Comparison of ENCODE assay signal across 13 mouse cellular contexts in genomic region chr15:6539639-6540338, GRCm38 (mm10). TPM values are rescaled to one million over a fixed set of nuclear protein-coding genes. Genes with fewer than 3 reads are reported as not detected.
DNase-seq lines count a peak whose midpoint lies in the region; ATAC-seq lines count a peak whose summit lies in the region.
"Had no signal": no experiment of that assay in that cellular context is flagged by ENCODE, and none has a peak within 500 bp of the region (broad histone marks: within the 10 kb centered on the region; RNA-seq: fewer than 3 reads in every experiment).

No protein-coding gene starts in this region.

- peaks cover 5% of the 10 kb centered on the region for H3K4me1 ChIP-seq in liver, embryonic 16.5 days (ENCODE audit: control insufficient read depth, low read depth, low read length)
- H3K4me1 ChIP-seq in kidney, embryonic 16.5 days (ENCODE audit: insufficient read depth, low read length): no peaks in the 10 kb centered on the region
- H3K4me1 ChIP-seq: heart, embryonic 10.5 days; limb, embryonic 12.5 days had no signal

- no peak overlapping the region for H3K4me3 ChIP-seq in liver, embryonic 16.5 days (ENCODE audit: low read depth, low read length)
- H3K4me3 ChIP-seq in kidney, embryonic 16.5 days (ENCODE audit: low read length): no peak overlapping the region
- H3K4me3 ChIP-seq: heart, embryonic 10.5 days; limb, embryonic 12.5 days had no signal

- intact Hi-C loops in left cerebral cortex, postnatal 14 days (cut with DNase I): no loop called here

- no peaks in the 10 kb centered on the region for H3K27me3 ChIP-seq in liver, embryonic 16.5 days (ENCODE audit: control insufficient read depth, insufficient read depth, low read depth, low read length)
- H3K27me3 ChIP-seq in kidney, embryonic 16.5 days (ENCODE audit: insufficient read depth, low read length): no peaks in the 10 kb centered on the region
- H3K27me3 ChIP-seq: limb, embryonic 12.5 days had no signal

- DNase-seq in 3134 (ENCODE audit: extremely low read depth, insufficient read length, low spot score): peak; percentile 37
- DNase-seq in 416B (ENCODE audit: low read depth): peak; percentile 98
- DNase-seq in c-Kit-positive CD71-positive TER-119-negative erythroid progenitor cells, embryonic 14.5 days (ENCODE audit: low read depth): peak; percentile 49
- DNase-seq in gastrocnemius, postnatal 25 days: no peak
- DNase-seq in left cerebral cortex, postnatal 14 days (ENCODE audit: low spot score in 2 of 2): no peak
- DNase-seq: cerebellum, postnatal 36 days; heart, postnatal 4 days; lung, postnatal 36 days had no signal

- H3K36me3 ChIP-seq in liver, embryonic 16.5 days (ENCODE audit: control insufficient read depth, insufficient read depth): no peaks in the 10 kb centered on the region
- H3K36me3 ChIP-seq in kidney, embryonic 16.5 days (ENCODE audit: insufficient read depth, low read length): no peaks in the 10 kb centered on the region
- H3K36me3 ChIP-seq: heart, embryonic 10.5 days; limb, embryonic 12.5 days had no signal

- H3K27ac ChIP-seq in liver, embryonic 16.5 days (ENCODE audit: low read length): no peak overlapping the region
- no peak overlapping the region for H3K27ac ChIP-seq in kidney, embryonic 16.5 days (ENCODE audit: low read length)
- H3K27ac ChIP-seq: heart, embryonic 10.5 days; limb, embryonic 12.5 days had no signal

- peak; percentile 47 for ATAC-seq in liver, embryonic 16.5 days (ENCODE audit: low read depth)
- ATAC-seq in kidney, embryonic 16.5 days (ENCODE audit: low FRiP score, low TSS enrichment): no peak
- ATAC-seq: intestine, embryonic 16.5 days had no signal

- 0 out of 2 replicates have a peak overlapping the region, but pooled peaks have one; percentile 6 for H3K4me2 ChIP-seq in liver, embryonic 16.5 days (ENCODE audit: low read depth, low read length)
- H3K4me2 ChIP-seq in kidney, embryonic 16.5 days (replicated peaks; ENCODE audit: low read depth, low read length): no peak overlapping the region
- H3K4me2 ChIP-seq: limb, embryonic 12.5 days had no signal

- H3K9ac ChIP-seq in liver, embryonic 16.5 days (ENCODE audit: low read depth, low read length): no peak overlapping the region
- no peak overlapping the region for H3K9ac ChIP-seq in kidney, embryonic 16.5 days (replicated peaks; ENCODE audit: low read length)
- H3K9ac ChIP-seq: limb, embryonic 12.5 days had no signal

- H3K9me3 ChIP-seq in liver, embryonic 16.5 days (replicated peaks; ENCODE audit: control insufficient read depth, low read length): no peaks in the 10 kb centered on the region
- H3K9me3 ChIP-seq in kidney, embryonic 16.5 days (ENCODE audit: low read length): no peaks in the 10 kb centered on the region
- H3K9me3 ChIP-seq: heart, embryonic 10.5 days; limb, embryonic 12.5 days had no signal

- 17% methylated on average over 7 of the region's 7 CpGs for WGBS in liver, embryonic 16.5 days (ENCODE audit: insufficient replicate concordance)
- 64% methylated on average over 7 of the region's 7 CpGs for WGBS in kidney, embryonic 16.5 days

RNA-seq across cellular contexts. Expression of gene Fyb, which starts 17.1 kb away (rescaled TPM):
- polyA plus RNA-seq in liver, embryonic 16.5 days (2015; fragmentation: Nextera tagmentation; extraction: Ambion mirVana): 20.9 and 21.9 TPM in 2 replicates
- 1 to 10 TPM; 1.6 to 2.9 TPM for total RNA-seq in gastrocnemius, postnatal 25 days (2021)
- 10 to 100 TPM; 11.5 to 13.1 TPM for total RNA-seq in left cerebral cortex, postnatal 14 days (2021)
- 3.1 and 4.1 TPM in 2 replicates for polyA plus RNA-seq in kidney, embryonic 16.5 days (2015; fragmentation: Nextera tagmentation; extraction: Ambion mirVana)

Comparison
In these comparisons a context has a peak if more than half of its experiments do, and no peak if none do; other contexts are left out.
1. DNase-seq: peak in 3134 (single experiment), 416B (single experiment) and c-Kit-positive CD71-positive TER-119-negative erythroid progenitor cells, embryonic 14.5 days (single experiment); none in gastrocnemius, postnatal 25 days (single experiment) and left cerebral cortex, postnatal 14 days (0 of 2).